Mouse (Mus musculus): ENCODE measurements around the gene Pyy.

Gene Pyy

DNA sequence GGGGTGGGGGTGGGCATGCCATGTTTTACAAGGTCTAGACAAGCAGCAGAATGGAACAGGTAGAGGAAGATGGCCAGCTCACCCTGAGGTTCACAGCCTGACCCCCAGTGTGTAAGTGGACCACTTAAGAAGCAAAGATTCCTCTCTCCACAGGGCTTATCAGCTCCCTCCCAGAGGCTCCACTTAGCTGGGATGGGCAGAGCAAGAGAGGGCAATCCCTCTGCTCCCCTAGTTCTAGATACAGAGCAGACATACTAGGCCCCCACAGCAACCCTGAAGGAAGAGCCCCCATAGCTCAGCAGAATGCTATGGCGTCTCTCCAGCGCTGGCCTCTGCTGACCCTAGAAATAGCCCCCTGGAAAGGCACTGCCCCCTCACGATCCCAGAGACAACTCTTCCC, 12.0 kb downstream of the Pyy start:
- DNase-seq (ENCODE audit: low read depth, low spot score): no peak

DNA sequence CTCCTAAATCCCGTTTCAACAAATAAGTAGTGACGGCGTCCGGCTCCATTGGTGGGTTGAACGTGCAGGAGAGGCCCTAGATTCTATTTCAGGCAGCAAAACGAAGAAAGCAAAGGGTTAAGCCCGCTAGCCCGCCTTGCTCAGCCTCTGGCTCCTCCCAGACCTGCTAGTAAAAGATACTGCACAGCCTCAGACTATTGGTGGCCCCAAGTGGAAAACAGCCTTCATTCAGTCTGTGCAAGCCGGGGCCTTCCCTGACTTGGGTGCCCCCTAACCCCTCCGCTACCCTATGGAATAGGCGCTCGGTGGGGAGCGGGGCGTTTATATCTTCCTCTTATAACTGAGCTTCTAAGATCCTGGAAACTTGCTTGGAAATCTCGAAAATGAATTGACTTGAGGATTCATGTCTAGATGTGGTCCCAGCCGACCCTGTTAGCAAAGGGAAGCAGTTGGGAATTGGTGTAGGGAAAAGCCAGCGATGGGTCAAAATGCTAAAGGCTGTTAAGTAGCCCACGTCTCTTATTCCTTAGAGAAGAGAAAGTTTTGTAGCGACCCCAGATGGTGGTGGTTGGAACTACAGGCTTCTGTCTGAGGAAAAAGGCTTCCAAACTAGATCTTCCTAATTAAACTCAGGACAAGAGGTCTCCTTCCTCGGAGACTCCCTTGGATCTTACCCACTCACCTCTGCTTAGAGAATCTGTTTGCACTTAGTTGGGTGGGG, 18.4 kb downstream of the Pyy start:
- peak; percentile 89 for DNase-seq (ENCODE audit: low read depth, low spot score)

DNA sequence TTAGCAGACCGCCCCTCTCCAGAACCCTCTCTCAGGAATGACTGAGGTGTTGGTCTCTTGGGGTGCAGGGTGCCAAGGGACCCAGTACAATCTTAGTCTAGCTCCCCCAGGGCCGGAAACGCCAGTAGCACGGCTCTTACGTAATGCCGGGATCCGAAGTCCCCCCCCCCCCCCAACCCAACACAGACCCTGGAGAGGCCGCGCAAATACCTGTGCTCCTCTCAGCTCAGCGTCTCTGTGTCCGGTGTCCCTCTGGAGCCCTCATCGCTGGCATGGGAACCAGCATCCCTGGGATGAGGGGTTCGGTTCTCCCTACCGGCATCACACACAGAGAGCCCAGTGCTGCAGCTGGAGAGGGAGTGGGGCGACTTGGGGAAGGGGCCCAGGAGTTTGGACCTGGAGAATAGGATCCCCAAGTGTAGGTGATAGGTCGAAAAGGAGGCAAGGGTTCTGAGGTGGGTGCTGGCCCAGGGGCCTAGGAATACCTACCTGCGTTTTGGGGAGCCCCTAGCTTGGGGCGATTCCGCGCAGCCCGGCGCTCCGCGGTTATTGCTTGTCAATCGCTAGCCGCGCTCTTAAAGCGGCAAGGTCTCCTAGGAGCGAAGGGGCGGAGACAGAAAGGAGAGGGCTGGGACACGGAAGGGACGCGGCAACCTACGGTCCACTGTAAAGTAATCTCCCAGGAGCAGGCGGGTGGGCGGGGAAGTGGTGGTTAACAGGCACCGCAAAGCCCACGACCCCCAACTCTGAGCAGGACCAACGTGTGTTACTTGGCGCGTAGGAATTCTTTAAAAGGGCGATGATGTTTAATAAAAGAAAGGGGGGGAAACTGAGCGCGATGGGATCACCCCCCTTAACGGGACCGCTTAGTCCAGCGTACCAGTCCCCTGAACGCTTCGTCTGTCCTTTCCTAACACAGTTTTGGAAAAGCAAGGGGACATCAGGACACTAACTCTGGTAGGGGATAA, 19.4 kb downstream of the Pyy start, which contains the start of gene Mpp2:
Gene Mpp2, minus strand, starts transcription at position 585 of the 968 bp plus-strand sequence.
- DNase-seq (ENCODE audit: low read depth, low spot score): peak; percentile 93

DNA sequence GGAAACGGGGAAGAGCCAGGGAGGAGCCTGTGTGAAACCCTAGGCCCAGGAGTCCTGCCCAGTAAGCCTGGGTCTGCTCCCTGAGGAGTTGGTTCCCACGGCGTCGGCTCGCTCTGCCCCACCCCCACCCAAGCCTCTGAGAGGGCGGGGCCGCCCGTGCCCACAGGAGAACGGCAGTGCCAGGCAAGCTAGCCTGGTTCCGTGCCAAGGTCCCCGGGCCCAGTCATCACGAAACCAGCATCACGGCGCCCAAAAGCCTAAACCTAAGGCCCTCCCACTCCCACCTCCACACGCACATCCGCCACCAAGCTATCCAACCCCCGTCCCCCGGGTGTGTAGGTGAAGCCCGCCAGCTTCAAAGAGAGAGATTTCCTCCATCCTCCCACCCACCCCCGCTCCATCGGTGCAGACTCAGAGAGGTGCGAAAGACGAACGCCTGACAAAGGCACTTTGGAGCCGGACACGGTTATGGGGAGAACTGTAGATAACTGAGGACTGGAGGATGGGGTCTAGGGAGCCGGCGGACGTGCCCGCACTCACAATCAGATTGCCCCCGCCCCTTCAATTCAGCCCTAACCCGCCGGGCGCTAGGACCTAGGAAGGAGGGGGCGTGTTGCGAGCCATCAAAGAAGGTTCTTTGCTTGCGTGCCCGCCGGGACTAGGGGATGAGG, 20.4 kb downstream of the Pyy start:
- peak; percentile 94 for DNase-seq (ENCODE audit: low read depth, low spot score)

DNA sequence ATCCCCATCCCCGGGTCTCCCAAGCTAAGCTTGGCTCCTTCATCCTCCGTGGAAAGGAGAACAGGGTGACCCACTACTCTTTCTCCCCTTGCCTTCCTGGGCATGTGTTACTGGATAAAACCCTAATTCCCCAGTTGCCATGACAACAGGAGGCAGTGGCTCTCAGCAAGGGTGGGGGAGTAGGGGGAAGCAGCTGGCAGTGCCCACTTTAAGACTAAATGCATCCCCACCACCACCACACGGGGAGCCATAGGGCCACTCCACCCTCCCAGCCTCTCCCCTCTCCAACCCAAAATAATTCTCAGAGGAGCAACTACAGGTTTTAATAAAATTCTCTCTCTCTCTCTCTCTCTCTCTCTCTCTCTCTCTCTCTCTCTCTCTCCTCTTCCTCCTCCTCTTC, 21.3 kb downstream of the Pyy start:
- DNase-seq (ENCODE audit: low read depth, low spot score): peak; percentile 92

DNA sequence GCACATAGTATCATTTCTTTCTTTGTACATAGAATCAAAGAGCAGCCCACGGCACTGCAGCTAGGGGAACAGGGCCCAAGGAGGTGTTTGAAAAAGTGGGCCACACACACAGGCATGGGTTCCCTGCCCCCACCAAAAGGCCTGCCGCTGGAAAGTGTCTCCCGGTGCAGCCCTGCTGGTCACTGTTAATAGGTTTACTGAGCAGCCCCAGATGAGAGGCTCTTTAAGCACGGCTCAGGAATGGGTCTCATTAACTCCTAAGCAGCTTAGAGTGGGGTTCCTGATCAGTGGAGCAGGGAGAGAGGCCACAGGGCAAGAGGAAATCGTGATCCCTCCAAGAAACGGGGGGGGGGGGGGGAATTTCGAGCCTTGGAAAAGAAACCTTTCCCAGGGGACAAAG, 23.5 kb downstream of the Pyy start:
- DNase-seq (ENCODE audit: low read depth, low spot score): no peak

DNA sequence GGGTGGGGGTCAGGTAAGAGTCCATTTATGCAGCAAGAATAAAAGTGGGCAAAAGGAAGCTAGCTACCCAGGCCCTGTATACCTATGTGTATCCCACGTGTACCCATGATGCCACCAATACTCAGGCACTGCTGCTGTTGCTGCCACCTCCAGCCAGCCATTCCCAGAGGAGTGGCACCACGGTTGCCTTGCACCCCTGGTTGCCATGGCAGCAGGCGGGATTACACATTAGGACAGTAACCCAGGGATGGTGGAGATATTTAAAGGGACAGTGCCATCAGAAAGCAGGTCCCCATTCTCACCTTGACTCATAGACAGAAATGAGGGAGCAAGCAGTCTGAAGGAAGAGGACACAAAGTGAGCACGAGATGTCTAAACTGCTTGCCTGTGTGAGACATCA, 24.4 kb downstream of the Pyy start:
- peak; percentile 76 for DNase-seq (ENCODE audit: low read depth, low spot score)

DNA sequence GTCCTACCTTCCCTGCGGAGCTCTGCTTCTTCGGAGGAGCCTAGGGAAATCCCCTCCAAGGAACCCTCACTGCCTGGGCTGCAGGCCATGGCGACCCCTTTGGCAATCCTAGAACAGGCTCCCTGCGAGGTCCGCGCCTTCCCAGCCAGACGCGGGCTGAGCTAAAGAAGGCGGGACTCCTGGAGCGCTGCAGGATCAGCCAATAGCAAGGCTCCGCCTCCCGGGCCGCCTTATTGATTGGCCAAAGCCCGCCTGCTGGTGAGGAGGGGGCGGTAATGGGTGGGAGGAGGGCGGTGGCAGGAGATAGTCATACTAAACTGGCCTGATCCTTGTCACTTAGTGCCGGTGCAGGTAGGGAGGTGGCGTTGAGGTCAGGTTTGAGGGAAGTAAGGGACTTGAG, 25.3 kb downstream of the Pyy start:
- DNase-seq (ENCODE audit: low read depth, low spot score): peak; percentile 89

DNA sequence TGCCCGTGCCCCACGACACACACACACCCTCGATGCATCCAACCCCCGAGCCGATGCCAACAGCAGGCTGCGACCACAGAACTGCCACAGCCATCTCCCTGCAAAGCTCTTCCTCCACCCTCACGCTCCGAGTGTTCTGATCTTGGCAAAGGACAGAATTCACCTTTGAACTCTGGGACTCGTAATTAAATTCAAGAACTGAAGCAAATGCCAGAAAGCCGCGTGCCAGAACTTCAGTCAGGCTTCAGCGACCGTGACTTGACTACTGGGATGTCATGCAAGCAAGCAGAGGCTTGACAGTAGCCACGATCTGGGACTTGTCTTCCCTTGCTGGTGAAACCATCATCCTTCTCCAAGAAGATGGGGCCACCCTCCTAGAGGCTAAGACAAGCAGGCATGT, 33.9 kb downstream of the Pyy start:
- DNase-seq (ENCODE audit: low read depth, low spot score): no peak

DNA sequence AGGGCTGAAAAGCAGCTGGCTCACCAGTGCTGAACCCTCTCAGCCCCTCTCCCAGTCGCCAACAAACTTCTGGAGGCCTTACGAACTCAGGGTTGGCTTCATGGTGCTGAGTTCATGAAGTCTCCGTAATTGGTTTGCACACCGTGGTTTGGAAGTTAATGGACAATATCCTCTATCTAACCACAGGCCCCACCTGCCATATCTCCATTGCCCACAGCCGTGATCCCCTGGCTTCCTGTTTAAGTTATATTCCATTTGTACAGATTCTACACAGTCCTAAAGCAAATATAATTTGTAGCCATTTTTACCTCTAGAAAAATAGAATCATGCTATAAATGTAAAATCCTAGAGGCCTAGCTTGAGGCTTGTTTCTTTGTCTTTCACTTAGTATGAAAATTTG, 34.9 kb downstream of the Pyy start:
- DNase-seq (ENCODE audit: low read depth, low spot score): no peak

DNA sequence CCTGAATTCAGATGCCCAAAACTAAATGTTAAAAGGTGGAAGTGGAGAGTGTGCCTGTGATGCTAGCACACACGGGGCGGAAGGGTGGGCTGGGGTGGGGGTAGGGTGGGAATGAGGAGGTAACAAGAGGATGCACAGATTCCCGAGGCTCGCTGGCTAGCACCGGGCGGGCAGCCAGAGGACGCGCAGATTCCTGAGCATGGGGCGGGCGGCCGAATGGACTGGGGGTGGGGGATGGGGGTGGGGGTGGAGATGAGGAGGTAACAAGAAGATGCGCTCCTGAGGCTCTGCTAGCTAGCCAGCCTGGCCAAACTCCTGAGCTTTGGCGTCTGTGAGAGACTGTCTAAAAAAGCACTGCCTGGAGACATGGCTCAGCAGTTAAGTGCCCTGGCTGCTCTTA, 37.2 kb downstream of the Pyy start:
- peak; percentile 28 for DNase-seq (ENCODE audit: low read depth, low spot score)

DNA sequence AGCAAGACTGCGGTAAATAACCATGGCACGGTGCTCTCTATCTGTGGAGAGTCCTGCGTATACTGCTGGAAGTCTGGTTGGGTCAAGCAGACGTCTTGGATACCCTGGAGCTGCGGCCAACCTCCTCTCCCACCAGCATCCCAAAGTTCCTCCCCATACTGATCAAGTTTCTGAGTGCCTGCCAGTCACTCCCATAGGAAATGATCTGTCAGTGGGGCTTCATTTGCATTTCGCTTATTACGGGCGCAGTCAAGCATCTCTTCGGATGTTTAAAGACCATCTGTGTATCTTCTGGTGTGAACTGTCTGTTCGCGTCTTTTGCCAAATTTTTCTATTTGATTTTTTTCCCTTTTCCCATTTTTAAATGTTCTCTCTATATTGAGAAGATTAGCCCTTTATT, 38.0 kb downstream of the Pyy start:
- DNase-seq (ENCODE audit: low read depth, low spot score): peak; percentile 44

DNA sequence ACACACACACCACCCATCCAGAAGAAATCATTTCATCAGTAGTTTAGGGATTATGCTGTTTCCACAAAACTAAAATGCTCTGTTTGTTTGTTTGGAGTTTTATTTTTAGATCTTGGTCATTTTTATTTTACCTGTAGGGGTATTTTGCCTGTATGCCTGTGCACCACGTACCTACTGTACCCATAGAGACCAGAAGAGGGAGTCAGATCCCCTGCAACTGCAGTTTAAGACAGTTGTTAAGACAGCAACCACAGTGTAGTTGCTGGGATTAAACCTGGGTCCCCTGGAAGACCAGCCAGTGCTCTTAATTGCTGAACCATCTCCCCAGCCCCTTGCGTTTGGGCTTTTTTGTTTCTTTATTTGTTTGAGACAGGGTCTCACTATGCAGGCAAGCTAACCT, 38.7 kb downstream of the Pyy start:
- peak; percentile 59 for DNase-seq (ENCODE audit: low read depth, low spot score)

DNA sequence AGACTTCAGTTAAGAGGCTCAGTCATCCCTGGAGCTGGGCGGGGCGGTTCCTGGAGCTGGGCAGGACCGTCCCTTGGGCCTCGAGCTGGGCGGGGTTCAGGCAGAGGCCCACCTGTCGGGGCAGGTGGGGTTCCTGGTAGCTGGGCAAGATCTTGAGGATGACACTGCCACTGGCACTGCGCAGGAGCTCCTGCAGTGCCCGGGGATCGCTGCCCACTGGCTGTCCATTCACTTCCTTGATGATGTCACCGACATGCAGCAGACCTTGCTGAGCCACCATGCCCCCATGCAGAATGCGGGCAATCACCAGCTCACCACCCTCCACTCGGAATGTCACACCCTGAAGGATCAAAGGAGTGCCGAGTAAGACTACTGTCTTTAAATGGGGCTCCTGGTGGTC, 44.6 kb downstream of the Pyy start:
- no peak for DNase-seq (ENCODE audit: low read depth, low spot score)

DNA sequence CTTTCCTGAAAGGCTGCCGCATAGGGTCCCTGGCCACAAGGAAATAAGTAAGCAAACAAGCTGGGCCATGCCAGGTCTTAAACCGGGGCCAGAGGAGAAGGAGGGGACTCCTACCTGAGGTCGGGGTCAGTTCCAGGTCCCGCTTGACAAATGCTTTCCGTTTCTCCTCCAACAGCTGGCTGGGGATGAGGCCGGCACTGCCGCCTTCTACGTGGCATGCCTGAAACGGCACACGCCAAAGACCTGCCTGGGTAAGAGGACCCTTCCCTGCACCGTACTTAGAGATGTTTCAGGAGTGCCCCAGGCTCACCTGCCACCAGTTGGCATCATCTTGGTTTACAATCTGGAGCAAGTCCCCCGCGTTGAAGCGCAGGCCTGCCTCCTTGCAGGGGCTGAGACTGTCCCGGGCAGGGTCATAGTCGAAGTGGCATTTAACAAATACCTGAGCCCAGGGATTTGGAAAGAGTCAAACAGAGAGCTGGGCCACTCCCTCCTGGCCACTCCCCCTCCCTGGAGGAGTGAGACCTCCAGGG, 45.6 kb downstream of the Pyy start:
- DNase-seq (ENCODE audit: low read depth, low spot score): no peak

DNA sequence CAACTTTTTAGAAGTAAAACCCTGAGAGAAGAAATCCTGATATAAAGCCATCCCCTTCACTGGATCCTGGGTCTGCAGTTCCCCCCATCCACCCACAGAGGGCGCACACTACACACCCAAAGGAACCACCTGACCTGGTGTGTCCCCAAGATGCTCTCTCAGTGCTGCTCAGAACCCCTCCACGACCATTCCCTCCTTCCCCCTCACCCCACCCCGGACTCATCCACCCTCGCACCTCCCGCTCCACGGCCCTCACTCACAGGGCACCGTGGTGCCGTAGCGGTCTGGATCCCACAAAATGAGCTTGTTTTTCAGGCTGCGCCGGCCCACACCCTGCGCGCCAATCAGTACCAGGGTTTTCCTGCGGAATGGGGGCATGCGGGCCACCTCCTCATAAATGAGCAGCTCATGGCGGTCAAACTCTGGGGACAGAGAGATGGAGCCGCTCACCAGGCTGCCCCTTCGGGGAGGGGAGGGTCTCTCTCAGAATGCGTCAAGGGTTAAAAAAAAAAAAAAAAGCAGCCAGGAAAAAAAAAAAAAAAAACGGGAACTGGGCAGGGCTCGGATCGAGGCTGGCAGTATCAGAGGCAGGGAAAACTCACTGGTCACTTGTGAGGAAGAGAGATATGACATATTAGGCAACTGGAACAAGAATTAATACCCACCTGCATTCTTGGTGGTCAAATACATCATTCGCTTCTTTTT, 46.2 kb downstream of the Pyy start:
- peak; percentile 89 for DNase-seq (ENCODE audit: low read depth, low spot score)

Data from brain, adult 2 months (tissue).